Mouse (Mus musculus) heart, embryonic 11.5 days (tissue): Measurements from ENCODE around the gene Yes1. TPM values are rescaled to one million over a fixed set of nuclear protein-coding genes. Genes with fewer than 3 reads are reported as not detected.

Source experiments
- ATAC-seq: fragments of 200-750 bp; cut with Nextera tagmentation; replicated peaks from 2 replicates; pipeline ENCODE4 v1.8.0; 2017; ENCODE audit warnings: moderate library complexity; ENCODE audit not compliant: insufficient number of reproducible peaks, low FRiP score, low TSS enrichment
- H3K27ac ChIP-seq: fragments of 300-500 bp; sonication (generic); 2 replicates; pipeline ENCODE4 v1.5.1; 2014; ENCODE audit warnings: mild to moderate bottlenecking, low read depth, low read length
- H3K27me3 ChIP-seq: fragments of 300-500 bp; sonication (generic); 2 replicates; pipeline ENCODE4 v1.6.1; 2014; ENCODE audit warnings: mild to moderate bottlenecking, low read length, mixed read lengths; ENCODE audit not compliant: control insufficient read depth, insufficient read depth
- H3K36me3 ChIP-seq: fragments of 300-500 bp; sonication (generic); 2 replicates; pipeline ENCODE4 v1.6.1; 2014; ENCODE audit warnings: mild to moderate bottlenecking, low read length, moderate library complexity, mixed read lengths; ENCODE audit not compliant: control insufficient read depth, insufficient read depth
- H3K4me1 ChIP-seq: fragments of 300-500 bp; sonication (generic); 2 replicates; pipeline ENCODE4 v1.6.1; 2014; ENCODE audit warnings: low read length; ENCODE audit not compliant: control insufficient read depth, insufficient read depth
- H3K4me2 ChIP-seq: fragments of 300-500 bp; sonication (generic); 2 replicates; pipeline ENCODE4 v1.6.1; 2014; ENCODE audit warnings: mild to moderate bottlenecking, moderate library complexity
- H3K4me3 ChIP-seq: fragments of 300-500 bp; sonication (generic); 2 replicates; pipeline ENCODE4 v1.5.1; 2014; ENCODE audit warnings: low read depth, low read length
- H3K9ac ChIP-seq: fragments of 300-500 bp; sonication (generic); 2 replicates; pipeline ENCODE4 v1.6.1; 2014; ENCODE audit warnings: mild to moderate bottlenecking, low read depth, low read length, moderate library complexity
- H3K9me3 ChIP-seq: fragments of 300-500 bp; sonication (generic); replicated peaks from 2 replicates; pipeline ENCODE4 v1.6.1; 2016; ENCODE audit warnings: low read length; ENCODE audit not compliant: control insufficient read depth
- WGBS: fragments of 180-500 bp; shearing (Covaris S2); extraction: QIAGEN DNeasy Blood & Tissue Kit; methylation state at CpG from one replicate; pipeline ENCODE4 v1.1.7; 2014; ENCODE audit not compliant: insufficient replicate concordance; 5-methylcytosine and 5-hydroxymethylcytosine counted together
- polyA plus RNA-seq: library from polyadenylated mRNA; unstranded; fragments of >200 nt; fragmentation: Nextera tagmentation; extraction: Ambion mirVana; gene quantifications from 2 replicates; pipeline ENCODE4 v1.2.1, GENCODE M21; 2014

Yes1 gene
- polyA plus RNA-seq, 1 experiment from 2014 or later, result 26.2 TPM

- Histone ChIP-seq H3K27me3 (no peaks in the 10 kb centered on the region), H3K9me3 (no peaks in the 10 kb centered on the region), H3K9ac (no peak overlapping the region), H3K4me1 (no peaks in the 10 kb centered on the region), H3K27ac (no peak overlapping the region), H3K4me2 (no peak overlapping the region), H3K4me3 (no peak overlapping the region), H3K36me3 (peaks cover 3% of the 10 kb centered on the region; the same call in 1 of the 2 replicates)
- WGBS, result 61% methylated on average over 1 of the region's 1 CpGs
- no peak for ATAC-seq
These were observed 46.4 kb downstream of the Yes1 start for GRCm38 (mm10) chr5:32657386-32657785.

- H3K4me1 ChIP-seq, result no peaks in the 10 kb centered on the region
- no peak for ATAC-seq
- no peak overlapping the region for H3K27ac ChIP-seq
- H3K4me2 ChIP-seq, result no peak overlapping the region
- no peak overlapping the region for H3K9ac ChIP-seq
- 0 out of 2 replicates have a peak, but pooled peaks cover 3% of the 10 kb centered on the region for H3K36me3 ChIP-seq
- no peak overlapping the region for H3K4me3 ChIP-seq
- H3K27me3 ChIP-seq, result no peaks in the 10 kb centered on the region
- 62% methylated on average over 2 of the region's 2 CpGs for WGBS
- H3K9me3 ChIP-seq, result no peaks in the 10 kb centered on the region
These were observed 71.5 kb downstream of the Yes1 start for GRCm38 (mm10) chr5:32682475-32682874.

- Histone ChIP-seq H3K27ac (no peak overlapping the region), H3K9me3 (no peaks in the 10 kb centered on the region), H3K4me3 (no peak overlapping the region), H3K36me3 (no peaks in the 10 kb centered on the region), H3K27me3 (no peaks in the 10 kb centered on the region), H3K4me2 (no peak overlapping the region), H3K9ac (no peak overlapping the region), H3K4me1 (no peaks in the 10 kb centered on the region)
- no peak for ATAC-seq
- WGBS, result 46% methylated on average over 2 of the region's 2 CpGs
These were observed 82.4 kb downstream of the Yes1 start for GRCm38 (mm10) chr5:32693411-32693810.

GRCm38 (mm10) chr5:32697208-32697867 lies 86.4 kb downstream of the Yes1 start:
- no peaks in the 10 kb centered on the region for H3K36me3 ChIP-seq
- H3K4me3 ChIP-seq, result no peak overlapping the region
- H3K9ac ChIP-seq, result no peak overlapping the region
- ATAC-seq, result no peak
- H3K27me3 ChIP-seq, result no peaks in the 10 kb centered on the region
- no peak overlapping the region for H3K27ac ChIP-seq
- 73% methylated on average over 5 of the region's 5 CpGs for WGBS
- no peak overlapping the region for H3K4me2 ChIP-seq
- no peaks in the 10 kb centered on the region for H3K9me3 ChIP-seq
- H3K4me1 ChIP-seq, result no peaks in the 10 kb centered on the region

- WGBS, result 56% methylated on average over 2 of the region's 2 CpGs
- Histone ChIP-seq H3K27ac (no peak overlapping the region), H3K27me3 (no peaks in the 10 kb centered on the region), H3K9me3 (no peaks in the 10 kb centered on the region), H3K36me3 (no peaks in the 10 kb centered on the region), H3K4me1 (no peaks in the 10 kb centered on the region), H3K4me3 (no peak overlapping the region), H3K9ac (no peak overlapping the region), H3K4me2 (no peak overlapping the region)
- ATAC-seq, result no peak
These were observed 95.3 kb downstream of the Yes1 start for GRCm38 (mm10) chr5:32706226-32706780.

- Histone ChIP-seq H3K27me3 (no peaks in the 10 kb centered on the region), H3K4me1 (0 out of 2 replicates have a peak, but pooled peaks cover 2% of the 10 kb centered on the region), H3K4me2 (no peak overlapping the region), H3K27ac (no peak overlapping the region), H3K9me3 (no peaks in the 10 kb centered on the region), H3K9ac (no peak overlapping the region), H3K36me3 (no peaks in the 10 kb centered on the region), H3K4me3 (no peak overlapping the region)
- ATAC-seq, result no peak
- 80% methylated on average over 5 of the region's 5 CpGs for WGBS
These were observed 100.5 kb downstream of the Yes1 start for GRCm38 (mm10) chr5:32711485-32711884.

GRCm38 (mm10) chr5:32712221-32713041 lies 101.5 kb downstream of the Yes1 start:
- Histone ChIP-seq H3K4me1 (0 out of 2 replicates have a peak, but pooled peaks cover 2% of the 10 kb centered on the region), H3K36me3 (no peaks in the 10 kb centered on the region), H3K4me2 (no peak overlapping the region; the same call in 1 of the 2 replicates), H3K9me3 (no peaks in the 10 kb centered on the region), H3K27ac (no peak overlapping the region), H3K4me3 (no peak overlapping the region), H3K27me3 (no peaks in the 10 kb centered on the region), H3K9ac (no peak overlapping the region)
- 68% methylated on average over 4 of the region's 4 CpGs for WGBS
- no peak for ATAC-seq

GRCm38 (mm10) chr5:32713042-32713702 lies 102.2 kb downstream of the Yes1 start:
- Histone ChIP-seq H3K36me3 (no peaks in the 10 kb centered on the region), H3K27me3 (no peaks in the 10 kb centered on the region), H3K9me3 (no peaks in the 10 kb centered on the region), H3K4me1 (0 out of 2 replicates have a peak, but pooled peaks cover 2% of the 10 kb centered on the region), H3K4me3 (peak overlapping the region; percentile 61), H3K4me2 (peak overlapping the region; percentile 67), H3K27ac (peak overlapping the region; percentile 94), H3K9ac (peak overlapping the region; percentile 77)
- WGBS, result 28% methylated on average over 2 of the region's 2 CpGs
- ATAC-seq, result no peak; the same call in 1 of the 2 replicates
